ENCODE assay signal across 8 mouse cellular contexts in genomic region chr4:149549221-149549925, GRCm38 (mm10). TPM values are rescaled to one million over a fixed set of nuclear protein-coding genes. Genes with fewer than 3 reads are reported as not detected.
DNase-seq lines count a peak whose midpoint lies in the region; ATAC-seq and TF ChIP-seq lines count a peak whose summit lies in the region.

No protein-coding gene starts in this region.

- H3K27ac ChIP-seq in hindbrain, embryonic 14.5 days, result no peak overlapping the region

- ATAC-seq in Patski, result peak; percentile 85
- ATAC-seq in hindbrain, embryonic 14.5 days (ENCODE audit: low FRiP score), result peak; percentile 89

- no peak overlapping the region for H3K9ac ChIP-seq in hindbrain, embryonic 14.5 days

- H3K4me2 ChIP-seq in hindbrain, embryonic 14.5 days (replicated peaks), result no peak overlapping the region

- TF ChIP-seq CTCF in Patski (IDR thresholded peaks at IDR 0.05), result no peak

- no peaks in the 10 kb centered on the region; the same call in 1 of the 2 replicates for H3K4me1 ChIP-seq in hindbrain, embryonic 14.5 days (replicated peaks; ENCODE audit: control insufficient read depth, insufficient read depth, low read length)

- POLR2A ChIA-PET in Patski (lab: Charles Lee), result no interaction called here

- CTCF ChIA-PET in Patski (lab: Charles Lee), result interaction anchor here (0.6 to 1.8 kb wide), 13 partner anchors 14 to 176 kb away, joined by 3 to 7 read pairs (median 3); no protein-coding TSS in a partner anchor

- DNase-seq in Patski (ENCODE audit: low read depth, low spot score), result peak; percentile 61
- peak; percentile 97 for DNase-seq in cerebellum, adult 9-10 months
- DNase-seq in frontal cortex, postnatal 10 days (ENCODE audit: low spot score in 2 of 2), result peak; percentile 67 to 80
- peak; percentile 95 for DNase-seq in hindbrain, embryonic 14.5 days (ENCODE audit: low spot score)
- peak; percentile 85 to 92 for DNase-seq in layer of hippocampus, postnatal 14 days (ENCODE audit: low spot score in 2 of 2)
- DNase-seq in lung, postnatal 10 days, result peak; percentile 89
- peak; percentile 94 for DNase-seq in retina, embryonic 14.5 days (ENCODE audit: low spot score)
- peak; percentile 50 to 54 for DNase-seq in thymus, postnatal 36 days

- WGBS in hindbrain, embryonic 14.5 days, result 70% methylated on average over 9 of the region's 9 CpGs

- no peaks in the 10 kb centered on the region for H3K27me3 ChIP-seq in Patski
- no peaks in the 10 kb centered on the region for H3K27me3 ChIP-seq in hindbrain, embryonic 14.5 days (ENCODE audit: control insufficient read depth, insufficient read depth, low read length)

- in situ Hi-C loops in Patski (cut with MboI; ENCODE audit: low pct_unique_long_range_greater_than_20kb), result loop anchor here (5.0 to 10.0 kb wide), 5 partner anchors 58 to 405 kb away; partner anchors contain the start of gene Rbp7

- H3K9me3 ChIP-seq in hindbrain, embryonic 14.5 days (ENCODE audit: control insufficient read depth, low read length), result no peaks in the 10 kb centered on the region

- peaks cover 35% of the 10 kb centered on the region for H3K36me3 ChIP-seq in hindbrain, embryonic 14.5 days (replicated peaks; ENCODE audit: control insufficient read depth, insufficient read depth)

- no peak overlapping the region for H3K4me3 ChIP-seq in hindbrain, embryonic 14.5 days (replicated peaks; ENCODE audit: low read length)

RNA-seq across cellular contexts. Expression of gene Ctnnbip1, which starts 31.3 kb away (rescaled TPM):
- 17.3 TPM for polyA plus RNA-seq in Patski (2021)
- 99.0 and 100 TPM in 2 replicates for polyA plus RNA-seq in hindbrain, embryonic 14.5 days (2014; fragmentation: Nextera tagmentation; extraction: Ambion mirVana)
- total RNA-seq in layer of hippocampus, postnatal 14 days (2021), result 10 to 100 TPM; 57.9 to 58.9 TPM

RNA-seq across cellular contexts. Expression of gene Clstn1, which starts 36.9 kb away (rescaled TPM):
- polyA plus RNA-seq in Patski (2021), result 195 TPM
- polyA plus RNA-seq in hindbrain, embryonic 14.5 days (2014; fragmentation: Nextera tagmentation; extraction: Ambion mirVana), result 147 and 154 TPM in 2 replicates
- 100 to 1,000 TPM; 832 to 838 TPM for total RNA-seq in layer of hippocampus, postnatal 14 days (2021)
